Mouse (Mus musculus) neutrophil, adult 59 days (primary cell): ENCODE data around the gene Trim43b. TPM values are rescaled to one million over a fixed set of nuclear protein-coding genes. Genes with fewer than 3 reads are reported as not detected.

ENCODE experiments used
- total RNA-seq, 2 experiments: library from RNA; stranded (reverse); gene quantifications; 1 replicate in 1 of 2; 2 replicates in 1 of 2; pipeline ENCODE4 v1.2.4; 2023

The Trim43b gene
- total RNA-seq, result not detected

GRCm38 (mm10) chr9:89092735-89093134, at the start of gene Trim43b:
Gene Trim43b (minus strand): TSS chr9:89092835.

Other genes starting within 250 kb of the Trim43b start
- gene Bcl2a1a, start 135.9 kb downstream of the Trim43b start, total RNA-seq, result 1 to 10 TPM; 4.7 to 6.0 TPM
- 10 to 100 TPM in 1 of 2 experiments, 1 to 10 TPM in 1; 8.6 to 16.6 TPM for gene Bcl2a1b, start 106.4 kb upstream of the Trim43b start, total RNA-seq
- gene Gm29094, start 106.5 kb upstream of the Trim43b start, total RNA-seq, result 1 to 10 TPM in 1 of 2 experiments, not detected in 1; 3.9 TPM
- gene Mthfs, start 117.8 kb upstream of the Trim43b start, total RNA-seq, result 10 to 100 TPM; 61.1 to 71.4 TPM